Comparison of ENCODE assay signal across 8 mouse cellular contexts in genomic region chr8:66913616-66914536, GRCm38 (mm10). TPM values are rescaled to one million over a fixed set of nuclear protein-coding genes. Genes with fewer than 3 reads are reported as not detected.
DNase-seq lines count a peak whose midpoint lies in the region; ATAC-seq and TF ChIP-seq lines count a peak whose summit lies in the region.

No protein-coding gene starts in this region.

- DNase-seq in embryo, embryonic 10 days (ENCODE audit: low spot score): peak; percentile 33
- DNase-seq in embryo, embryonic 9.5 days (ENCODE audit: extremely low spot score): no peak
- DNase-seq in right cerebral cortex, postnatal 4 days: peak; percentile 19
- no peak for DNase-seq in right cerebral cortex, adult 18-20 months
- peak; percentile 51 to 58 for DNase-seq in kidney, postnatal 4 days

- H3K27ac ChIP-seq in small intestine, adult 2 months (ENCODE audit: insufficient read depth, low read depth, low read length): no peak overlapping the region

- no peak overlapping the region for H3K4me3 ChIP-seq in small intestine, adult 2 months (ENCODE audit: low read depth, low read length)

- no peaks in the 10 kb centered on the region for H3K36me3 ChIP-seq in small intestine, adult 2 months (ENCODE audit: control insufficient read depth, insufficient read depth, low read length)

- H3K4me1 ChIP-seq in small intestine, adult 2 months (ENCODE audit: control insufficient read depth, insufficient read depth, insufficient read length, low read length): no peaks in the 10 kb centered on the region

- TF ChIP-seq CTCF in small intestine, adult 2 months (IDR thresholded peaks at IDR 0.05; ENCODE audit: extremely low read depth, insufficient read length, insufficient replicate concordance, low read depth, low read length): peak; percentile 38; the same call in 1 of the 2 replicates

- H3K27me3 ChIP-seq in small intestine, adult 2 months (ENCODE audit: control insufficient read depth, insufficient read depth, low read length): no peaks in the 10 kb centered on the region

- ATAC-seq in common myeloid progenitor, adult 5-6 weeks (replicated peaks; ENCODE audit: low read depth, poor library complexity, severe bottlenecking): peak; percentile 81
- ATAC-seq in frontal cortex, adult (ENCODE audit: low TSS enrichment): no peak

- WGBS in small intestine, adult 2 months: 62% methylated on average over 14 of the region's 14 CpGs

- no peak for TF ChIP-seq POLR2A in small intestine, adult 2 months (IDR thresholded peaks at IDR 0.05; ENCODE audit: low read depth, low read length)

RNA-seq across cellular contexts. Expression of gene Naf1, which starts 53.9 kb away (rescaled TPM):
- total RNA-seq in common myeloid progenitor, adult 5-6 weeks (2017): 16.2 and 18.5 TPM in 2 replicates
- 1.8 and 2.1 TPM in 2 replicates for polyA plus RNA-seq in small intestine, adult 2 months (2012; rRNA removed)

Comparison
In these comparisons a context has a peak if more than half of its experiments do, and no peak if none do; other contexts are left out.
1. DNase-seq: peak in embryo, embryonic 10 days (single experiment), right cerebral cortex, postnatal 4 days (single experiment) and kidney, postnatal 4 days (2 of 2); none in embryo, embryonic 9.5 days (single experiment) and right cerebral cortex, adult 18-20 months (single experiment).